Mouse (Mus musculus) R1 (cell line): ENCODE results near the gene Krtcap3.

Experiments used
- DNase-seq: peaks from one replicate; pipeline ENCODE4 v3.0.0-alpha.2; 2018; ENCODE audit warnings: low read depth, low spot score

Krtcap3 gene

DNA sequence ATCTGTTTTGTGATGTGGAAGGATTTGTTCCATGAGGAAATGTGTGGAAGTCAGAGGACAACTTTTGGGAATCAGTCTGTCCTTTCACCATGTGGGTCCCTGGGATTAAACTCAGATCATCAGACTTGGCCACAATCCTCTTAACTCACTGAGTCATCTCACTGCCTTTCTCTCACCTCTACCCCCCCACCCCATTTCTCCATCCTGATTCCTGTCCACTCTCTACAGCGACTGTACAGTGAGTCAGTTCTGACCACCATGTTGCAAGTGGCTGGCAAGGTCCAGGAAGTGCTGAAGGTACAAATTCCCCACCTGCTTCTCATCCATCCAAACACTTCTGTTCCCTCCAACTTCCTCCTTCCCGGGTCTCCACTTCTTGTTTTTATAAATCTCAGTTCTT is 47.0 kb downstream of the Krtcap3 start:
- no peak for DNase-seq

DNA sequence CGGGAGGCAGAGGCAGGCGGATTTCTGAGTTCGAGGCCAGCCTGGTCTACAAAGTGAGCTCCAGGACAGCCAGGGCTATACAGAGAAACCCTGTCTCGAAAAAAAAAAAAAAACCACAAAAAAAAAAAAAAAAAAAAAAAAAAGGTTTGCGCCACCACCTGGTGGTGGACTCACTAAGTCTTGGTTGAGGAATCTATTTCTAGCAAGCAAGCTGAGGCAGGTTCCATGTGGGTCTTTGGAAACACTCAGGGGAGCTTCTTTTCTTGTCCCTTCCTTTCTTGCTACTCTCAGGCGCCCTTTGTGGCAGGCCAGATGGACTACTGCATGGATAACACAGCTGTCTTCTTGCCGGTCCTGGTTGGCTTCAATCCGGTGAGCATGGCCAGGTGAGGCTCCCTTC is 50.4 kb downstream of the Krtcap3 start:
- DNase-seq: peak; percentile 9
